Mouse (Mus musculus) liver (tissue): ENCODE measurements at regions not wholly inside any gene's neighbourhood (a gene's known extent, or its start where the extent isn't known, plus 50 kb on each side); places are given as distances from the start of the nearest gene placed in this dataset.
"Not testable (repeated sequence)": the region's sequence is repeated elsewhere in the genome, so short reads cannot be mapped to it uniquely, and the experiment has no call there.

Experiments
- DNase-seq: peaks from one replicate; pipeline ENCODE4 v3.0.0-alpha.2; 2020; ENCODE audit warnings: mixed read lengths

GRCm38 (mm10) chr17:27317576-27318277 lies 113.5 kb upstream of the Lemd2 start:
- DNase-seq = no peak

- no peak for DNase-seq
Measured at GRCm38 (mm10) chr17:27316711-27317575, 112.7 kb upstream of the Lemd2 start.

- DNase-seq = no peak
Measured at GRCm38 (mm10) chr17:27315947-27316628, 111.8 kb upstream of the Lemd2 start.

GRCm38 (mm10) chr17:27315428-27315827 lies 111.2 kb upstream of the Lemd2 start:
- no peak for DNase-seq

- DNase-seq = no peak
Measured at GRCm38 (mm10) chr17:27314821-27315392, 110.6 kb upstream of the Lemd2 start.

- DNase-seq = no peak
Measured at GRCm38 (mm10) chr17:27308933-27309332, 104.7 kb upstream of the Lemd2 start.

- no peak for DNase-seq
Measured at GRCm38 (mm10) chr17:27304842-27305241, 100.6 kb upstream of the Lemd2 start.

- no peak for DNase-seq
Measured at GRCm38 (mm10) chr17:27303633-27304479, 99.6 kb upstream of the Lemd2 start.

- no peak for DNase-seq
Measured at GRCm38 (mm10) chr17:27303061-27303460, 98.8 kb upstream of the Lemd2 start.

GRCm38 (mm10) chr17:27301376-27301775 lies 97.1 kb upstream of the Lemd2 start:
- DNase-seq = no peak

- no peak for DNase-seq
Measured at GRCm38 (mm10) chr17:27299297-27299696, 95.0 kb upstream of the Lemd2 start.

- DNase-seq = no peak
Measured at GRCm38 (mm10) chr17:27298351-27298750, 94.1 kb upstream of the Lemd2 start.

GRCm38 (mm10) chr17:27296156-27296555 lies 91.9 kb upstream of the Lemd2 start:
- no peak for DNase-seq

- no peak for DNase-seq
Measured at GRCm38 (mm10) chr17:27294208-27294604, 89.9 kb upstream of the Lemd2 start.

- no peak for DNase-seq
Measured at GRCm38 (mm10) chr17:27293586-27294207, 89.4 kb upstream of the Lemd2 start.

- no peak for DNase-seq
Measured at GRCm38 (mm10) chr17:27291673-27292072, 87.4 kb upstream of the Lemd2 start.

- no peak for DNase-seq
Measured at GRCm38 (mm10) chr17:27291176-27291575, 86.9 kb upstream of the Lemd2 start.

GRCm38 (mm10) chr17:27290311-27290710 lies 86.0 kb upstream of the Lemd2 start:
- DNase-seq = no peak

GRCm38 (mm10) chr17:27289804-27290203 lies 85.5 kb upstream of the Lemd2 start:
- DNase-seq = not testable (repeated sequence)

GRCm38 (mm10) chr17:27287986-27288385 lies 83.7 kb upstream of the Lemd2 start:
- not testable (repeated sequence) for DNase-seq

GRCm38 (mm10) chr17:27281241-27281640 lies 77.0 kb upstream of the Lemd2 start:
- no peak for DNase-seq
